Mouse (Mus musculus) small intestine, adult 2 months (tissue): ENCODE measurements at regions not wholly inside any gene's neighbourhood (a gene's known extent, or its start where the extent isn't known, plus 50 kb on each side); places are given as distances from the start of the nearest gene placed in this dataset.

Source experiments
- CTCF ChIP-seq: fragments of 200-500 bp; IDR thresholded peaks from 2 replicates; pipeline ENCODE4 v1.5.1; 2012; ENCODE audit warnings: low read depth, mild to moderate bottlenecking, control low read depth, inconsistent platforms, low read length, moderate library complexity, mixed read lengths; ENCODE audit not compliant: insufficient replicate concordance, insufficient read length; ENCODE audit errors: extremely low read depth
- POLR2A ChIP-seq: fragments of 200-500 bp; IDR thresholded peaks from 2 replicates; pipeline ENCODE4 v1.6.1; 2012; ENCODE audit warnings: low read depth, mild to moderate bottlenecking, control low read depth, inconsistent platforms, low read length, moderate library complexity

DNA sequence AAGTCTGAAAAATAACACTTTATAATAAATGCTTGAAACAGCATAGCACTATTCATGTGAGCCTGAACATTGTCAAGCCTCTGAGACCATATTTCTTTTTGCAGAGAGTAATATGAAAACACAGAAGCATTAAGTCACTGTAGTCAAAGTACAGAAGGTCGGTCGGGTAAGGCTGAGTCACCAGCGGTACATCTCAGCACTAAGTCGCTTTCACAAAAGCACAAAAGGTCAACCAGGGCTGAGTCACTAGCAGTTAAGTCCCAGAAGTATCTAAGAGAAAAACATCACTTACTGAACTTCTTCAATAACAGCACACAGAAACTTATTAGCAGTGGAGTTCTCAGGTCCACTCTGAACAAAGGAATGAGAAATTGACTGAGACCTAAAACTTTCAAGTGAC is 154.7 kb upstream of the Col1a2 start:
- no peak for TF ChIP-seq CTCF
- TF ChIP-seq POLR2A, result no peak
